Mouse (Mus musculus) intestine, postnatal 0 days (tissue): ENCODE data around the gene Rasef. TPM values are rescaled to one million over a fixed set of nuclear protein-coding genes. Genes with fewer than 3 reads are reported as not detected.

Experiments
- ATAC-seq: fragments of 200-750 bp; cut with Nextera tagmentation; 2 replicates; pipeline ENCODE4 v1.8.0; 2017; ENCODE audit warnings: mild to moderate bottlenecking, moderate TSS enrichment, moderate library complexity
- H3K27ac ChIP-seq: fragments of 300-500 bp; sonication (generic); 2 replicates; pipeline ENCODE4 v1.5.1; 2014; ENCODE audit warnings: mild to moderate bottlenecking, low read depth, low read length, moderate library complexity
- H3K27me3 ChIP-seq: fragments of 300-500 bp; sonication (generic); replicated peaks from 2 replicates; pipeline ENCODE4 v1.6.1; 2014; ENCODE audit warnings: low read length, mixed read lengths; ENCODE audit not compliant: control insufficient read depth, insufficient read depth
- H3K36me3 ChIP-seq: fragments of 300-500 bp; sonication (generic); 2 replicates; pipeline ENCODE4 v1.6.1; 2014; ENCODE audit warnings: mild to moderate bottlenecking, moderate library complexity; ENCODE audit not compliant: control insufficient read depth, insufficient read depth
- H3K4me1 ChIP-seq: fragments of 300-500 bp; sonication (generic); replicated peaks from 2 replicates; pipeline ENCODE4 v1.6.1; 2014; ENCODE audit warnings: antibody characterized with exemption, low read length, mixed read lengths; ENCODE audit not compliant: control insufficient read depth, insufficient read depth
- H3K4me2 ChIP-seq: fragments of 300-500 bp; sonication (generic); replicated peaks from 2 replicates; pipeline ENCODE4 v1.6.1; 2014; ENCODE audit warnings: low read depth, mild to moderate bottlenecking, moderate library complexity
- H3K4me3 ChIP-seq: fragments of 300-500 bp; sonication (generic); 2 replicates; pipeline ENCODE4 v1.5.1; 2014; ENCODE audit warnings: low read depth, low read length
- H3K9ac ChIP-seq: fragments of 300-500 bp; sonication (generic); 2 replicates; pipeline ENCODE4 v1.6.1; 2014; ENCODE audit warnings: mild to moderate bottlenecking, low read depth, low read length
- H3K9me3 ChIP-seq: fragments of 300-500 bp; sonication (generic); 2 replicates; pipeline ENCODE4 v1.6.1; 2016; ENCODE audit warnings: mixed run types; ENCODE audit not compliant: control insufficient read depth
- CTCF ChIP-seq: sonication (generic); IDR thresholded peaks from 2 replicates; pipeline ENCODE4 v1.5.1; 2016; ENCODE audit warnings: low read depth, mild to moderate bottlenecking, control low read depth, antibody characterized with exemption, moderate library complexity
- WGBS: fragments of 180-500 bp; shearing (Covaris S2); extraction: QIAGEN DNeasy Blood & Tissue Kit; methylation state at CpG from one replicate; pipeline ENCODE4 v1.1.7; 2014; 5-methylcytosine and 5-hydroxymethylcytosine counted together
- polyA plus RNA-seq: library from polyadenylated mRNA; unstranded; fragments of >200 nt; fragmentation: Nextera tagmentation; extraction: Ambion mirVana; gene quantifications from 2 replicates; pipeline ENCODE4 v1.2.1, GENCODE M21; 2015

The Rasef gene
- polyA plus RNA-seq, 1 experiment from 2014 or later: 2.4 TPM

- Histone ChIP-seq H3K4me2 (no peak overlapping the region), H3K9ac (no peak overlapping the region), H3K4me3 (no peak overlapping the region), H3K9me3 (no peaks in the 10 kb centered on the region), H3K27ac (no peak overlapping the region), H3K36me3 (no peaks in the 10 kb centered on the region), H3K4me1 (no peaks in the 10 kb centered on the region), H3K27me3 (no peaks in the 10 kb centered on the region)
- 90% methylated on average over 3 of the region's 3 CpGs for WGBS
- ATAC-seq: no peak
- TF ChIP-seq CTCF: no peak
Measured at GRCm38 (mm10) chr4:73781061-73781460, 9.7 kb downstream of the Rasef start.

DNA sequence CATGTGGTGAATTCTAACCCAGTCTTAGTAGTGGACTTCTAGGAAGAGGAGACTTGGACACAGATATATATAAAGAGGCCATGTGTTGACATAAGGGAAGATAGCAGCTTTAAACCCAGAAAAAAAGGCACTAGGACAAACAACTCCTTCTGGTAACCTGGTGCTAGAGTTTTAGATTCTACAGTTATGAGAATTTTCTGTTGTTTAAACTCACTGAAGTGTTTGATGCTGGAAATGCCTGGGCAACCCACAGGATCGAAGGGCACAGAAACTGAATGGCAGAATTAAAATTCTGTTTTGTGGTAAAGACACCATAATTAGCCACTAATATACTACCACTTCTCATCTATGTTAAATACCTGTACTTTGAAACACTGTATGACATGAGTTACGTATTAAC lies 15.5 kb downstream of the Rasef start:
- H3K4me3 ChIP-seq: no peak overlapping the region
- H3K9ac ChIP-seq: no peak overlapping the region
- H3K4me2 ChIP-seq: no peak overlapping the region
- H3K4me1 ChIP-seq: 0 out of 2 replicates have a peak, but pooled peaks cover 2% of the 10 kb centered on the region
- no peaks in the 10 kb centered on the region for H3K36me3 ChIP-seq
- no peak for TF ChIP-seq CTCF
- H3K27me3 ChIP-seq: no peaks in the 10 kb centered on the region
- ATAC-seq: no peak
- no peaks in the 10 kb centered on the region for H3K9me3 ChIP-seq
- 63% methylated on average over 2 of the region's 2 CpGs for WGBS
- H3K27ac ChIP-seq: no peak overlapping the region

GRCm38 (mm10) chr4:73773831-73774810 lies 16.7 kb downstream of the Rasef start:
- no peaks in the 10 kb centered on the region for H3K36me3 ChIP-seq
- no peak for TF ChIP-seq CTCF
- 30% methylated on average over 5 of the region's 5 CpGs for WGBS
- no peak overlapping the region for H3K4me3 ChIP-seq
- no peak overlapping the region for H3K27ac ChIP-seq
- 0 out of 2 replicates have a peak, but pooled peaks cover 2% of the 10 kb centered on the region for H3K4me1 ChIP-seq
- H3K27me3 ChIP-seq: no peaks in the 10 kb centered on the region
- H3K9me3 ChIP-seq: no peaks in the 10 kb centered on the region
- peak; percentile 90 for ATAC-seq
- no peak overlapping the region; the same call in 1 of the 2 replicates for H3K4me2 ChIP-seq
- no peak overlapping the region for H3K9ac ChIP-seq

- Histone ChIP-seq H3K4me1 (0 out of 2 replicates have a peak, but pooled peaks cover 2% of the 10 kb centered on the region), H3K9ac (no peak overlapping the region), H3K4me2 (no peak overlapping the region), H3K4me3 (no peak overlapping the region), H3K9me3 (no peaks in the 10 kb centered on the region), H3K27ac (no peak overlapping the region), H3K36me3 (no peaks in the 10 kb centered on the region), H3K27me3 (no peaks in the 10 kb centered on the region)
- no peak for ATAC-seq
- TF ChIP-seq CTCF: no peak
Measured at GRCm38 (mm10) chr4:73772028-73772427, 18.8 kb downstream of the Rasef start.

- H3K27me3 ChIP-seq: no peaks in the 10 kb centered on the region
- H3K36me3 ChIP-seq: no peaks in the 10 kb centered on the region
- no peak overlapping the region for H3K4me3 ChIP-seq
- no peaks in the 10 kb centered on the region for H3K9me3 ChIP-seq
- H3K9ac ChIP-seq: no peak overlapping the region
- ATAC-seq: no peak
- H3K4me2 ChIP-seq: no peak overlapping the region
- no peak overlapping the region for H3K27ac ChIP-seq
- 0 out of 2 replicates have a peak, but pooled peaks cover 2% of the 10 kb centered on the region for H3K4me1 ChIP-seq
- TF ChIP-seq CTCF: no peak
Measured at GRCm38 (mm10) chr4:73770592-73770991, 20.2 kb downstream of the Rasef start.

DNA sequence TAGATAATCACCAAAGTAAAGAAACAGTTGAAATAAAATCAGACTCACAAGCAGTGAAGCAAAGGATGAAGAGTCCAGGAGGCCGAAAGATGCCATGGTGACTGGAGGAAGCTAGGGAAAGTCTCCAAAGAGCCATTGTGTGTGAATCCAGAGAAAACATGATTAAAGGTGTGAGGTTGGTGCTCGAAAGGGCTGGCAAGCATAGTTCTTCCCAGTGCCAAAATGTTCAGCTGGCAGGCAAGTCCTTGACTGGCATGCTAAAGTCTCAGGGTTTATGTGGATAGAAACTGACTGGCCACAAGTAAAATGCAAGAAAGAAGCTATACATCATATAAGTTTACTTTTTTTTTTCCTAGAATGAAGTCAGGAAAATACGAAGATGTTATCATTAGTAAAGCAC lies 22.6 kb downstream of the Rasef start:
- Histone ChIP-seq H3K4me2 (no peak overlapping the region), H3K27ac (no peak overlapping the region), H3K36me3 (no peaks in the 10 kb centered on the region), H3K4me3 (no peak overlapping the region), H3K4me1 (no peaks in the 10 kb centered on the region), H3K9ac (no peak overlapping the region), H3K9me3 (no peaks in the 10 kb centered on the region), H3K27me3 (no peaks in the 10 kb centered on the region)
- 87% methylated on average over 3 of the region's 3 CpGs for WGBS
- ATAC-seq: no peak
- no peak for TF ChIP-seq CTCF
